Mouse (Mus musculus) spleen, adult 2 months (tissue): Measurements from ENCODE around the gene Xlr4c. TPM values are rescaled to one million over a fixed set of nuclear protein-coding genes. Genes with fewer than 3 reads are reported as not detected.

ENCODE experiments used
- polyA plus RNA-seq: library from polyadenylated mRNA; depleted of rRNA; stranded (reverse); fragments of >200 nt; gene quantifications from 2 replicates; pipeline ENCODE4 v1.2.3, GENCODE M21; 2012; rRNA removed

Gene Xlr4c
- polyA plus RNA-seq, 1 experiment: 1.4 TPM

Other genes starting within 250 kb of the Xlr4c start
- not detected in 2 replicates for gene Pnma5, start 206.0 kb downstream of the Xlr4c start, polyA plus RNA-seq
- gene Pnma3, start 178.3 kb downstream of the Xlr4c start, polyA plus RNA-seq: not detected in 2 replicates
- gene Xlr4a, start 160.7 kb downstream of the Xlr4c start, polyA plus RNA-seq: 0.64 and 0.67 TPM in 2 replicates
- gene Xlr3a, start 146.0 kb downstream of the Xlr4c start, polyA plus RNA-seq: 0.11 TPM in 1 of 2 replicates, not detected in the other
- not detected in 2 replicates for gene Gm14685, start 126.1 kb downstream of the Xlr4c start, polyA plus RNA-seq
- not detected in 2 replicates for gene Xlr5b, start 94.3 kb downstream of the Xlr4c start, polyA plus RNA-seq
- 0.05 TPM in 1 of 2 replicates, not detected in the other for gene DXBay18, start 93.7 kb downstream of the Xlr4c start, polyA plus RNA-seq
- gene Spin2d, start 66.1 kb downstream of the Xlr4c start, polyA plus RNA-seq: not detected in 2 replicates
- 0.07 and 1.1 TPM in 2 replicates for gene Xlr3b, start 50.9 kb downstream of the Xlr4c start, polyA plus RNA-seq
- 1.7 and 2.2 TPM in 2 replicates for gene Xlr4b, start 28.8 kb downstream of the Xlr4c start, polyA plus RNA-seq
- gene F8a, start 14.8 kb downstream of the Xlr4c start, polyA plus RNA-seq: 9.9 and 16.7 TPM in 2 replicates
- gene Xlr3c, start 22.3 kb upstream of the Xlr4c start, polyA plus RNA-seq: not detected in 2 replicates
- gene Xlr5a, start 49.8 kb upstream of the Xlr4c start, polyA plus RNA-seq: not detected in 2 replicates
- not detected in 2 replicates for gene Xlr5c, start 49.8 kb upstream of the Xlr4c start, polyA plus RNA-seq
- not detected in 2 replicates for gene Gm45015, start 93.7 kb upstream of the Xlr4c start, polyA plus RNA-seq
- gene Zfp275, start 99.5 kb upstream of the Xlr4c start, polyA plus RNA-seq: 10.3 and 12.7 TPM in 2 replicates
- gene Gm18336, start 155.6 kb upstream of the Xlr4c start, polyA plus RNA-seq: not detected in 2 replicates
- gene Zfp92, start 168.0 kb upstream of the Xlr4c start, polyA plus RNA-seq: 0.04 TPM in 1 of 2 replicates, not detected in the other
- not detected in 2 replicates for gene Trex2, start 192.2 kb upstream of the Xlr4c start, polyA plus RNA-seq
- 8.6 and 9.2 TPM in 2 replicates for gene Haus7, start 215.9 kb upstream of the Xlr4c start, polyA plus RNA-seq
- gene Bgn, start 240.5 kb upstream of the Xlr4c start, polyA plus RNA-seq: 280 and 317 TPM in 2 replicates